16 mouse cellular contexts compared by ENCODE assay signal in the genomic region with DNA sequence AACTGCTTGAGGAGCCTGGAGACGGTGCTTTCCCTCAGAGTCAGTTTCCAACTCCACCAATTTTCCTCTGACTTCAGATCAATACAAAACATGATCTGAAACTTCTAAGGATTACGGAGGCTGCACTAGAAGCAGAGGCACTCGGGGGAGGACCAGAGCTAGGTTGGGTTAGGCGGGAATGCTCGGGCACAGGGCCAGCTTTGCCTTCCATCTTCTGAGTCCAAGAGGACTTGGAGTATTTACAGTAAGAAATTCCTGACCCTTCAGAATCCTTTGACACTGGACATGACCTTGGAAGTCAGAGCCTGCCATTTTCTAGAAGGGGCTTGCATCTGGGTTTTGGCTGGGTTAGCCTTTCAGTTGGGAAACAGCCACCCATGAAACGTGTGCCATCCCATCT.
"Had no signal": no experiment of that assay in that cellular context is flagged by ENCODE, and none has a peak within 500 bp of the region (broad histone marks: within the 10 kb centered on the region; RNA-seq: fewer than 3 reads in every experiment).

No protein-coding gene starts in this region.

- H3K4me3 ChIP-seq: intestine, embryonic 15.5 days; left cerebral cortex, adult 2 months; limb, embryonic 12.5 days; liver, embryonic 13.5 days; lung, embryonic 15.5 days; midbrain, embryonic 10.5 days; myocyte; neural tube, embryonic 15.5 days had no signal

- H3K36me3 ChIP-seq: intestine, embryonic 15.5 days; limb, embryonic 12.5 days; liver, embryonic 13.5 days; lung, embryonic 15.5 days; midbrain, embryonic 10.5 days; neural tube, embryonic 15.5 days had no signal

- H3K9me3 ChIP-seq: intestine, embryonic 15.5 days; limb, embryonic 12.5 days; liver, embryonic 13.5 days; lung, embryonic 15.5 days; midbrain, embryonic 10.5 days; neural tube, embryonic 15.5 days had no signal

- H3K9ac ChIP-seq: intestine, embryonic 15.5 days; limb, embryonic 12.5 days; liver, embryonic 13.5 days; lung, embryonic 15.5 days; neural tube, embryonic 15.5 days had no signal

- H3K4me2 ChIP-seq: intestine, embryonic 15.5 days; limb, embryonic 12.5 days; liver, embryonic 13.5 days; lung, embryonic 15.5 days; neural tube, embryonic 15.5 days had no signal

- ATAC-seq: intestine, embryonic 15.5 days had no signal

- DNase-seq: kidney, adult 18-20 months; kidney, postnatal 36 days; liver; liver, embryonic 13.5 days; midbrain, embryonic 14.5 days; right cerebral cortex, adult 18-20 months; right cerebral cortex, postnatal 25 days; thymus, adult 2 months; thymus, postnatal 25 days had no signal

- H3K27ac ChIP-seq: intestine, embryonic 15.5 days; left cerebral cortex, adult 2 months; limb, embryonic 12.5 days; liver, embryonic 13.5 days; lung, embryonic 15.5 days; midbrain, embryonic 10.5 days; neural tube, embryonic 15.5 days had no signal

- H3K27me3 ChIP-seq: intestine, embryonic 15.5 days; limb, embryonic 12.5 days; liver, embryonic 13.5 days; lung, embryonic 15.5 days; neural tube, embryonic 15.5 days had no signal

- H3K4me1 ChIP-seq: intestine, embryonic 15.5 days; liver, embryonic 13.5 days; lung, embryonic 15.5 days; midbrain, embryonic 10.5 days had no signal
